Mouse (Mus musculus) 3134 (cell line): ENCODE data around the gene Fgfr1op2.
"Not testable (repeated sequence)": the region's sequence is repeated elsewhere in the genome, so short reads cannot be mapped to it uniquely, and the experiment has no call there.

Experiments used
- DNase-seq: peaks from one replicate; pipeline ENCODE4 v3.0.0-alpha.2; 2011; ENCODE audit warnings: low spot score; ENCODE audit not compliant: insufficient read length; ENCODE audit errors: extremely low read depth

Fgfr1op2 gene

DNA sequence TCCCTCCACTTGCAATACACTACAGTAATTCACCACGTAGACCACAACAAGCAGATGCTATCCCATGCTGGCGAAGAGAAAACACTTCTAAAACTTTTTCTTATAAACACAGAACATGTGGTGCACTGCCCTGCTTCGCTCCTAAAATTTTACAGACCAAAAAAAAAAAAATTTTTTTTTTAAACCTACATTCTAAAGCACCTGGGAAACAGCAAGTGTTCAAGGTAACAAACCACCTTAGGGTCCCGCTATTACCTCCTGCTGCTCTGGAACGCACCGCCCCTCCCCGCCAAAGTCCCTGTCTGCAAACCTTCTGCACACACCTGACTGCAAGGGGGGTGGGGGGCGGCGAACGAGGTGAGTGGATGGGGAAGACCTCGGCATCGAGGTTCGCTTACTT is at the start of gene Fgfr1op2:
Gene Fgfr1op2 (plus strand): TSS at position 301 of the 400 bp plus-strand sequence.
- no peak for DNase-seq

DNA sequence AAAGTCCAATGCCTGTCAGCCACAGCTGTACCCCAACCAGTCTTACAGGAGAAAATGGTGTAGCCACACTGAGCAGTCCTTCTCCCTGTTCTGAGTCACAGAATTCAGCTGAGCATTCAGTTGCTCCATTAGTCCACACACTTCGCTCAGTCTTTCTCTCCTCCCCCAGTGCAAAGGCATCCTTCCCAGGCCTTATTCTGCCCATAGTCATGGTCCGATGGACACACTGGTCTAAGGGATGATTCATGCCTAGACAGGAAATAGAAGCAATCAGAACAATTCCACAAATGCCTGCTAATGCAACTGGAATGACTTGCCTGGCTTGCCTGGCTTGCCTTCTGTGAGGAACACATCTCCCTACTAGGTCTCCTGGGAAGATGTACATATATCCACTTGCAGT is 49.5 kb upstream of the Fgfr1op2 start:
- DNase-seq, result peak; percentile 76

DNA sequence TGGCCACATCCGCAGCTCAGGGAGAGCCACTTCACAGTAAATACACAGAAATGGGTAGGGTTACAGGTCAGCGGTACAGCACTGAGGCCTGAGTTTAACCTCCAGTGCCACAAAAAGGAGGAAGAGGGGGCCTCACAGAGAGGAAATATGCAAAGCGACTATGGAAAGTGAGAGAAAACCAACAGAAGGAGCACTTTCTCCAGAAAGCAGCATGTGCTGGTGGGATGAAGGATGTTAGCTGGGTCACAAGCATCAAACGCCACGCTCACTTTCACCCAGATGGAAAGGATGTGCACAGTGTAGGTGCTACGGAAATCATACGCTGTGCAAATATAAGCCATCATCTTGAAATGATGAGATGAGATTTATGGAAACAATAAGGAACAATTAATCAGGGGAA is 46.6 kb upstream of the Fgfr1op2 start:
- DNase-seq, result no peak

DNA sequence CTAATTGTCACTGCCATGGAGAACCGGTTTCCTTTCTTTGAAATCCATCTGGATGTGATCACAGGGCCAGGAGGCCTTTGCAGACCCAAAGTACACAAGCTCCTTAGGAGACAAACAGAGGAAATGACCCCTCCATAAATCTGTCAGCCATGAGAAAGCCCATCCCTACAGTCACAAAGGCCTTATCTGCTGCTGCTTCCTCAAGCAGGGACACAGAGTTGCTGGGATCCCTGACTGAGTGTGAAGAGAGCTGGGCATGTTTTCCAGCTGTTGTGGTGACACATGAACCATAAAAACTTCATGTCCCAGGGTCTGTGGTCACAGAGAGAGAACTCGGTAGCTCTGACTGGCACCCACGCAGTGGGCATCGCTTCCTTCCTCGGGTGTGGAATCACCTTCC is 46.2 kb upstream of the Fgfr1op2 start:
- DNase-seq, result no peak

DNA sequence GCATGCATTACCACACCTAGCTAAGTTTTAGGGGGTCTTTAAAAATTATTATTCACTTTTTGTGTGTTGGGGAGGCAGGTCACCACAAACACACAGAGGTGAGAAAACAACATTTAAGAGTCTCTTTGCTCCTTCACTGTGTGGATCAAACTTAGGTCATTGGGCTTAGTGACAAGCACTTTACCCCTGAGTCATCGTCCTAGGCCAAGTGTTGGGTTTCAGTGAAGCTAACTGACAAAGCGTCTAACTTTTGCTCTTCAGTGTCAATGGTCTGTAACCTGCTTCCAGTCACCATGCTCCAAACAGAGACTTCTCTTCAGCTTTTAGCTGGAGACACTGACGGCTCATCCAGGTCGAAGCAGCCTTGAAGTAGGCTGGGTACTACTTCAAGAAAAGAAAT is 43.9 kb upstream of the Fgfr1op2 start:
- no peak for DNase-seq

DNA sequence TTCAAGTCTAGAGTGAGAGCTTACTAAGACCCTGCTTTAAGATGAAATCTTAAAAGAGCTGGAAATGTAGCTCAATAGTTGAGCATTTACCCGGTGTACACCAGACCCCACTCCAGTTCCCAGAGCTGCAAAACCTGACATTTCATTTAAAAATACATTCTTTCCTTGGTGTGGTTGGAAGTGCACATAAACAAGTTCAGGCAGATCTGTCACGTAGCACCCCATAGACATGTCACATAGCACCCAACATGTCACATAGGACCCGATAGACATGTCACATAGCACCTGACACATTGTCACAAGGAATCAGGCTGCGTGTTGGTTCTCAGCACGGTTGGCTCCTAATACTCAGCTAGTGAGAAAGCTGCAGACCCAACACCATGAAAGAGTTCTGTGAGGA is 41.5 kb upstream of the Fgfr1op2 start:
- DNase-seq, result no peak

DNA sequence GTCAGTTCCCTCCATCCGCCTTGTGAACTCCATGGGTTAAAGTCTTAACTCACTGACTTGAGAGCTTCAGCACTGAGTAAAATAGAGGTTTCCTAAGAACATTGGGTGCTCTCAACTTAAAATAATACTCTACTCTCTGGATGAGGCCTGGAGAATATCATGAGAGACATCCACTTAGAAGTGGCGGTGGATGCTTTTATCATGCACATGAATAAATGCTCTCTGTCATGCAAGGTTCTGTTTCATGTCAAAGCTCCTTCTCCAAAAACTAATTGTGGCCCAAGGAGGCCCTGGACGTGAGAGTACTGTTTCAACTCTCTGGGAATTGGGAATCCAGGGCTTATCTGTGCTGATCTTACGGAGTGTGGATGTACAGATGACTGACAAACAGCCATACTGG is 39.9 kb upstream of the Fgfr1op2 start:
- DNase-seq, result no peak

DNA sequence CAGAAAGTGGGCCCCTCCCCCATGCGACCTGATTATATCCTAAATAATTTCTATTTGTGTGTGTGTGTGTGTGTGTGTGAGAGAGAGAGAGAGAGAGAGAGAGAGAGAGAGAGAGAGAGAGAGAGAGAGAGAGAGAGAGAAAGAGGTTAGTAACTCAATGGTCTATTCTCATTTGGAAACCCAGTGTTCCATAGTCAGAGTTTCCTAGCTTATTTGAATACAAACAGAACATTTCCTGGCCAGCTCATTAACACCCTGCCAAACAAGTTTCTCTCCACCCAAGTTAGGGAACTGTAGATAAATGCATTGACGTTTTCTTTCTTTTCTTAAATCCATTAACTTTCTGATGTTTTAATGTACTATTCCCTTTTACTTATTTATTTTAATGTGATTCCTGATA is 38.9 kb upstream of the Fgfr1op2 start:
- DNase-seq, result no peak

DNA sequence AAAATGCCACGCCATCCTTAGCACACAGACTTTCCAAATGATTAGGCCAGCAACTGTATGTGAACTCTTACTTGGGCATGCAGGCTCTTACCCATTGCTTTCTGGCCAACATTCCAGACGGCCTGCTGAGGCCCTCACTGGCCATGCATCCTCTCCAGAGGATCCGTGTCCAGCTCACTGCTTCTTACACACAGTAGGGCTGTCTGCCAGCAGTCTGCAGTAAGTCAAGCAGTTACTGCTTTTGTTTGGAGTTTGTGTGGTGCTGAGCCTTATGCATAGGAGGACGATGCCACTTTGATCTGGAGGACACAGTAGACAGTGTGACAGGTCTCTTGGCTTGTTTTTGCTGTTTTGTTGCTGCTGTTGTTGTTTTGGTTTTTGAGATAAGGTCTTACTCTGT is 38.3 kb upstream of the Fgfr1op2 start:
- DNase-seq, result no peak

DNA sequence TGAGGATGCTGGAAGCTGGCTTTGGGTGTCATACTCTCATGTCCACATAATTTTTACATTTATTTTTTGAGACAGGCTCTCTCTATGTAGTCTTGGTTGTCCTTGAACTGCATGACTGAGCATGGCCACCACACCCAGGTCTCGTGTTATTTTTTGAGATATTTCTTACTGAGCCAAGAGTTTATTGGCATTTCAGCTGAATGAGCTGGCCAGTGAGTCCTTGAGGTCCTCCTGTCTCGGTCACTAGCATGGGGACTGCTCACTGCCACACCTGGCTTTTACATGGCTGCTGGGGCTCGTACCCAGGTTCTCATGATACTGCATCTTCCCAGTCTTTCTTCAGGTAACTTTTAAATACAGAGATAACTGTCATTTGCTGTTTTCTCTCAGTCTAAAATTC is 36.6 kb upstream of the Fgfr1op2 start:
- DNase-seq, result no peak

DNA sequence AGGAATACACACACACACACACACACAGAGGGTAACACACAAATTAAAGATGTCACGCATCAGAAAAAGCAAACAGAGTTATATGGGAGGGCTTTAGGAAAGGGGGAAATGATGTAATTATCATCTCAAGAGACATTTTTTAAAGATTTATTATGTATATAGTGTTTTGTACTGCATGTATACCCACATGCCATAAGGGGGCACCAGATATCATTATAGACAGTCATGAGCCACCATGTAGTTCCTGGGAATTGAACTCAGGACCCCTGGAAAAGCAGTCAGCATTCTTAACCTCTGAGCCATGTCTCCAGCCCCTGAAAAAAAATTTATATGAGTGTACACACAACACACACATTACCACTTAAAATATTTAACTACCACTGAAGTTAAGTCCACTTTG is 32.4 kb upstream of the Fgfr1op2 start:
- DNase-seq, result no peak

DNA sequence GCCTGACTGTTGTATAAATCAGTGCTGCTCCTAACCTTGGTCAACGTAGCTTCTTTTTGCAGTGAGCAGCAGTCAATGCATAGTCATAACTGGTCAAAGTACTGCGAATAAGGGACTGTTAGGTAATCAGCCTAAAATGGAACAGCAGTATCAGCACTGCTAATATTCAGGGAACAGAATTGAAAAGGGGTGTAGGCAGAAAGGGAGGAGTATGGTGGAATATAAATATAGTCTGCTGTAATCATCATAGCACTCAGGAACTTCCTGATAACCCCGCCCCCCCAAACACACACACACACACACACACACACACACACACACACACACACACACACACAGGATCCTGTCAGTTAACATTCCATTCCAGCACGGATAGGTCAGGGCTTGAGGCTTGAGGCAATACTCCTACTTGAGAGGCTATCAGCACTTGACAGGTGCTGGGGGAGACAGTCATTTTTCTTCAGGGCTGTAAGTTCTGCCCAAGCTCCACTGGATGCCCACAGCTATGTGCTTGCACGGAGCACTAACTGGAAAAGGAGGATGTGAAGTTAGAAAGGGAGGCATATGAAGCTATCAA is 31.6 kb upstream of the Fgfr1op2 start:
- no peak for DNase-seq

DNA sequence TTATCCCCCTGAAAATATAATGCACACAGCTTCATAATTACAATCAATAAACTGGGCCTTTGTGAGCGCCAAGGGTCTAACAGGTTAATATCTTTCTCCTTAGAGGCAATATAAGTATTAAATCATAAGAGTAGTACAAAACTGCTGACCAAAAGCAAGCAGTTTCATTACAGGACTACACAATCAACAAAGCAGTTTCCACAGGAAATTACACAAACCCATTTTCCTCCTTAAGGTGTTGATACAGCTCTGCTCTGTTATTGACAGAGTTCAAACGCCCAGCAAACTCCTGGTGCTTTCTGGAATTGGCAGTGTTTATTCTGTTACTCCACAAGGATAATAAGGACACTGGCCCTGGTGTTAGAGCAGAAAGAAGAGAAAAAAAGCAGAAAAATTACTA is 26.6 kb upstream of the Fgfr1op2 start:
- no peak for DNase-seq

DNA sequence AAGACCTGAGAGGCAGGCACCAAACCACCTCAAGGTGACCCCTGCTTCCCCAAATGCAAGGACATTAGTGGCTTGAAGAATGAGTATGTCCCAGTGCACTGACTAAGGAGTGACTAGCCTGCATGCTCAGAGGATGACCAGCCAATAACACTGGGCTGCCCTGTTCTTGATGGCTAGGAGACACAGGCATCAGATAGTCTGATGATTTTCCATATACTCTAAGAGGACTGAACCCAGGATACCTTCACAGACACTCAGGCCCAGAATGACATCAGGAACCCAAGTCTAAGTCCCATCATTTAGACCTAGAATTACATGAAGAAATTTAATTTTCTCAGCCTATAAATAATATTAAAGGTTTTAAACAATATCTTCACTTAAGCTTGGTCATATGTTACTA is 25.7 kb upstream of the Fgfr1op2 start:
- no peak for DNase-seq

DNA sequence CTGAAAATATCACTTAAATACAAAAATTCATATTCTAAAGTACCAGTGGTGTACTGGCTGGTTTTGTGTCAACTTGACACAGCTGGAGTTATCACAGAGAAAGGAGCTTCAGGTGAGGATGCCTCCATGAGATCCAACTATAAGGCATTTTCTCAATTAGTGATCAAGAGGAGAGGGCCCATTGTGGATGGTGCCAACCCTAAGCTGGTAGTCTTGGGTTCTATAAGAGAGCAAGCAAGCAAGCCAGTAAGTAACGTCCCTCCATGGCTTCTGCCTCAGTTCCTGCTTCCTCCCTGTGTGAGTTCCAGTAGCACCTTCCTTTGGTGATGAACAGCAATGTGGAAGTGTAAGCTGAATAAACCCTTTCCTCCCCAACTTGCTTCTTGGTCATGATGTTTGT is 14.5 kb upstream of the Fgfr1op2 start:
- DNase-seq, result not testable (repeated sequence)

DNA sequence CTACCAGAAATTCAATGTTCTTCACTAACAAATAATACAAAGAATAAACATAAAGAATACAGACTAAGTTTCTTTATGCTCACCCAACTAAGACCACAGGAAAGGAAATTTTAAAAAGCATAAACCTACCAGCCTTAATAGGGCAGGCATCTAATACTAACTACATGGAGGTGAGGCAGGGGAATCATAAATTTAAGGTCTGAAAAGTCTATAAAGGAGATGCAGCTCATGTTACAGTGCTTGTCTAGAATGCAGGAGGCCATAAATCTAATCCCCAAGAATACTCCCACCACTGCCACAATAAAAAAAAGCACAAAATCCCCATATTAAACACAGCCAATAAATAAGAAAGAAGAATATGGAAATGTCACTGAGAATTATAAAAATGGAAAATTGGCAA is 4.9 kb upstream of the Fgfr1op2 start:
- DNase-seq, result no peak

DNA sequence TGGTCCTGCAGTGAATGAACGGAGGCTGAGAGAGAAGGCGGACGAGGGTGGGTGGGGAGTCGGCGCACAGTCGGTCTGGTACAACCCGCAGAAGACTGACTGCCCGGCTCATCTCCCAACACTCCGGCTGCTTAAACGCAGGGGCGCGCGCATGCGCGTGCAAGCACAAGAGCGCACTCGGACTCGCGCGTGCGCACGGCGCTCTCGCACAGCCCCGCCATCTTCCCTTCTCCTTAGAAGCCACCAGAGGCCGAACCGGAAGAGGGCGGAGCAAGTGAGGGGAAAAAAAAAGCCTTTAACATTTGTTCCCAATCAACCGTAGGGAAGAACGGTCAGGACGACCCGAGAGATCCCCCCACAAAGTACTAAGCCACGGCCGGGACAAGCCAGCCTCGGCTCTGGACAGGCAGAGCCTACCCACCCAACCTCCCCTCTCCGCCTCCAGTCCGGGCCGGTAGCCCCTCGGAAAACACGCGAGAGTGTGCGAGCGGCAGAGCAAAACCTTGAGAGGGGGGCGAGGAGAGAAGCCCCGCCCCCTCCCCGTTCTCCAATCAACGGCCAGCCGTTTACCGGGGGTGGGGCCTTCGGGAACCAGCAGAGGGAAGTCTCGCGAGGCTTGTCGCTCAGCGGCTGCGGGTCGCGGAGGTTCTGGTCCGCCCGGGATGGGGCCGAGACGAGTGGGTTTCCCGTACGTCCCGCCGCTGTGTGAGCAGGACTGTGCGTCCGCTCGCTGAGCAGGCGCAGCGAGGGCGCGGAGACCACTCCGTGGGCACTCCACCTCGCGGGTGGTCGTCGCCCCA is 507 bp downstream of the Fgfr1op2 start, which contains the start of gene Ints13:
Gene Ints13 (minus strand): TSS at position 526 of the 800 bp plus-strand sequence.
- peak; percentile 100 for DNase-seq

DNA sequence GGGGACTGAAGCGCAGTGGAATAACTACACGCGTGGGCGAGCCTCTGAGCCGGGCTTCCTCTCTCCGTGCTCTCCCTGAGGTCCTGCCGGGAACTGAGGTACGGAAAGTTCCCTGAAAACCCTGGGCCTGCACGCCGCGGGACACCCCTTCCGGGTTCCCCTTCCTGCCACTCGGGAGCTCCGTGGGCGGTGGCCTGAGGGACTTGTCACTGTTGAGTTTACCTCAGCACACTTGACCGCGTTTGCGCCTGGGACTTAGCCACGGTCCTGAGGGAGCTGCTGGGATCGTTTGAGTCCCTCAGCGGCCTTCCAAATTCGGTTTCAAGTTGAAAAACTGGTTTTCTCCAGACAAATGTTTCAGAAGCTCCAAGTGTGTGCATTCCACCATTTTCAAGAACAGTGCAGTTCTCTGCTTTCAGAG is 1.1 kb downstream of the Fgfr1op2 start:
- DNase-seq, result no peak

DNA sequence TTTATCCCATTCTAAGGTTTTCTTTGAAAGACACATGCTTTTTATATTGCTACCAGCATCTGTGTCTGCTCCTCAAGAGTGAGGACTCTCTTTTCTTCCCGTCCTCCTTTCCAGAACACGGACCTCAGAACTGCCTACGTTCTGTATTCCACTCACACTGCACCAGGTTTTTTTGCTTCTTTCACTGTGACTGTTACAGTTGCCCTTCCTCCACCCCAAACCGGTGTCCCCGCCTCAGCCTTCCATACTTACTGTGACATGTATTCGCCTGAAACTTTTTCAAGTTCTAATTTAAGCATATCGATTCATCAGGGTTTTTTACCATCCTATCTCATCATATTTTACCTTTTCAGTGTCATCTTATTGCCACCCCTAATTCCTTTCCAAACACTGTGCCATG is 1.6 kb downstream of the Fgfr1op2 start:
- no peak for DNase-seq

DNA sequence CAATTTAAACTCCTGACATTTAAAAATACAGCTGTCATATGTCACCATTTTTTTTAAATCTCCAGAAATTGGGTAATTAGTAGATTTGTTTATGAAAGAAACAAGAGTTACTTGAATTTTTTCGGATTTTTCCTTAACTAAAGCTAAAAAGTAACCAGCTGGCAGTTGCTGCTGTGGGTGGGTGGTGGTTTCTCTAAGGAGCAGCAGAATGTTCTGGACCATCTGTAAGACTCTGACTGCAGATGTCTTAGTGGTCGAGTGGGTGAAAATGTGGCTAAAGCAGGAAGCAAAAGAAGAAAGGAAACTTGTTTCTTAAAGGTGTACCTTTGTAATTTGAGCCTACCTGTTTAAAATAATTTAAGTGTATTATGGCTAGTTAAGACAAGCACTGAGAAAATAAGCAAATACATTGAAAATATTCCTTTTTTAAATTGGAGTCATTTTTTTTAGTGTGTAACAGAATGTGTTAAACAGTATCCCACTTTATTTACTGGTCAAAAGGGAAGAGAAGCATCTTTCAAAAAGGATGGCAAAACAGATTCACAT is 3.5 kb downstream of the Fgfr1op2 start:
- DNase-seq, result no peak

DNA sequence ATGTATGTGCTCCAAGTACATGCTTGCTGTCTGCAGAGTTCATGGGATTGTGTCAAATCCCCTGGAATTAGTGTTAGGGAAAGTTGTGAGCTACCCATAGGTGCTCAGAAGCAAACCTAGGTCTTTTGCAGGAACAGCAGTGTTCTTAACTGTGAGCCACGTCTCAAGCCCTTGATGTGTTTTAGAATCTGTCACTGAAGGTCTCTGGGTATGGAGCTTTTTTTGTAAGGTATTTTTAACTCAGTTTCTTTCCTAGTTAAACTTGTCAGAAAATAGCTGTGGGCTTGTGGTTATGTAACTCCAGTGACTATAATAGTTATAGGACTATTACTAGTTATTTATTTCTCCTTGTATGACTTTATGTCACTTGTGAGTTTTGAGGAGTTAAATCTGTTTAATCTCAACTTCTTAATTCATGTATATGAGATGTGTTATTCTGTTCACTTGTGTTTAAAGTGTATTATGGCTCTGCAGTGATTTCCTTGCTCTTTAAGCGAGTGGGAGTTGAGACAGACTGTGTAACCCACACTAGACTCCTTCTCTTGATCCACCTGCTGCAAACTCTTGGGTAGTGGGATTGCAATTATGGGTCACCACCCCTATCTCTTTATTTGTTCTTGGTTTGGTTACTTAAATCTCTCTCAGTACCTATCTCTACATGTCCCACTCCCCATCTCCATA is 6.5 kb downstream of the Fgfr1op2 start:
- no peak for DNase-seq

DNA sequence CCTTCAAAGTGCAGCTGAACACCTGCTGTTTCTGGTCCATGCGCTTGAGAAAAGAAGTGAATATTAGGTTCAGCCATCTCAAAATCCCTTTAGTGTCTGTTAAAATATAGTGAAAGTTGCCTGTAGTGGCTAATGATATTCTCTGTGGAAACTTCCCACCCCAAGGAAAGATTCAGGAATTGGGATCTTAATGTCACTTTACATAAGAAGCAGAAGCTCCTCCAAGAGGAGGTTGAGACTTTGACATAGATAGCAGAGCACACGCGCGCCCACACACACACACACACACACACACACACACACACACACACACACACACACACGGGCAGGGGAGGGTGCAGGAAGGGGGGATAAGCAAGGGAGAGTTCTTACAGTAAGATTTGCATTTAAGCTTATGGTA is 8.1 kb downstream of the Fgfr1op2 start:
- DNase-seq, result no peak
